Comparison of ENCODE assay signal across 16 mouse cellular contexts in genomic region chr11:48851270-48851995, GRCm38 (mm10). TPM values are rescaled to one million over a fixed set of nuclear protein-coding genes. Genes with fewer than 3 reads are reported as not detected.
DNase-seq lines count a peak whose midpoint lies in the region; ATAC-seq and TF ChIP-seq lines count a peak whose summit lies in the region.
"Had no signal": no experiment of that assay in that cellular context is flagged by ENCODE, and none has a peak within 500 bp of the region (broad histone marks: within the 10 kb centered on the region; RNA-seq: fewer than 3 reads in every experiment).

No protein-coding gene starts in this region.

- in situ Hi-C loops in Patski (cut with MboI; ENCODE audit: low pct_unique_long_range_greater_than_20kb) = no loop called here

- WGBS in cerebellum, adult 2 months = 85% methylated on average over 4 of the region's 4 CpGs
- WGBS in forebrain, embryonic 10.5 days = 77% methylated on average over 4 of the region's 4 CpGs

- H3K4me1 ChIP-seq in cerebellum, adult 2 months (ENCODE audit: control insufficient read depth, insufficient read depth, low read length) = 0 out of 2 replicates have a peak, but pooled peaks cover 4% of the 10 kb centered on the region
- peaks cover 22% of the 10 kb centered on the region for H3K4me1 ChIP-seq in forebrain, embryonic 10.5 days

- peak; percentile 11; the same call in 1 of the 2 replicates for TF ChIP-seq CTCF in cerebellum, adult 2 months (IDR thresholded peaks at IDR 0.05; ENCODE audit: borderline replicate concordance, insufficient read depth, low read depth, low read length)
- peak; percentile 31; the same call in 1 of the 2 replicates for TF ChIP-seq CTCF in layer of hippocampus, adult 2 months (conservative IDR thresholded peaks at IDR 0.05)
- TF ChIP-seq CTCF in Patski (IDR thresholded peaks at IDR 0.05) = peak; percentile 65

- peaks cover 8% of the 10 kb centered on the region; the same call in 1 of the 2 replicates for H3K9me3 ChIP-seq in forebrain, embryonic 10.5 days
- H3K9me3 ChIP-seq: embryonic facial prominence, embryonic 12.5 days; forebrain, embryonic 13.5 days; limb, embryonic 13.5 days; neural tube, embryonic 12.5 days had no signal

- TF ChIP-seq POLR2A in cerebellum, adult 2 months (IDR thresholded peaks at IDR 0.05; ENCODE audit: borderline replicate concordance, insufficient read depth, low read length) = no peak

- no peak overlapping the region for H3K27ac ChIP-seq in cerebellum, adult 2 months (ENCODE audit: insufficient read depth, low read length)
- H3K27ac ChIP-seq in layer of hippocampus, adult 2 months = no peak overlapping the region
- H3K27ac ChIP-seq in forebrain, embryonic 10.5 days = no peak overlapping the region
- H3K27ac ChIP-seq: embryonic facial prominence, embryonic 12.5 days; forebrain, embryonic 13.5 days; limb, embryonic 13.5 days; neural tube, embryonic 12.5 days had no signal

- no peaks in the 10 kb centered on the region for H3K27me3 ChIP-seq in cerebellum, adult 2 months (ENCODE audit: control insufficient read depth, insufficient read depth, low read length)
- no peaks in the 10 kb centered on the region for H3K27me3 ChIP-seq in Patski
- peaks cover 45% of the 10 kb centered on the region for H3K27me3 ChIP-seq in forebrain, embryonic 10.5 days (ENCODE audit: poor library complexity, severe bottlenecking)

- CTCF ChIA-PET in Patski (lab: Charles Lee) = interaction anchor here (0.8 to 1.4 kb wide), 8 partner anchors 9 to 240 kb away, joined by 3 to 5 read pairs (median 3); no protein-coding TSS in a partner anchor

- no peak for DNase-seq in cerebellum, adult 2 months
- DNase-seq in cerebellum, adult 11-12 months = no peak
- no peak for DNase-seq in layer of hippocampus, adult 2 months (ENCODE audit: low spot score in 2 of 2)
- no peak for DNase-seq in layer of hippocampus, adult 9-10 months (ENCODE audit: low spot score)
- DNase-seq in 3T3-L1 (ENCODE audit: low read depth, low spot score) (peak; percentile 25), Patski (ENCODE audit: low read depth, low spot score) (no peak)
- no peak for DNase-seq in embryo, embryonic 10.5 days (ENCODE audit: low spot score)
- no peak for DNase-seq in forebrain, embryonic 10.5 days (ENCODE audit: extremely low spot score, low spot score)
- DNase-seq: heart, postnatal 36 days; kidney, adult 11 months; thymus, postnatal 14 days had no signal

- H3K36me3 ChIP-seq in forebrain, embryonic 10.5 days (replicated peaks) = no peaks in the 10 kb centered on the region
- H3K36me3 ChIP-seq: embryonic facial prominence, embryonic 12.5 days; limb, embryonic 13.5 days; neural tube, embryonic 12.5 days had no signal

- no peak for ATAC-seq in Patski
- ATAC-seq: forebrain, embryonic 13.5 days had no signal

- POLR2A ChIA-PET in Patski (lab: Charles Lee) = no interaction called here

- H3K4me3 ChIP-seq in cerebellum, adult 2 months (replicated peaks; ENCODE audit: insufficient read depth, low read depth, low read length) = no peak overlapping the region
- H3K4me3 ChIP-seq in layer of hippocampus, adult 2 months = no peak overlapping the region
- no peak overlapping the region for H3K4me3 ChIP-seq in forebrain, embryonic 10.5 days
- H3K4me3 ChIP-seq: embryonic facial prominence, embryonic 12.5 days; limb, embryonic 13.5 days; neural tube, embryonic 12.5 days had no signal

RNA-seq across cellular contexts. Expression of gene Irgm1, which starts 20.1 kb away (rescaled TPM):
- 6.5 and 7.1 TPM in 2 replicates for polyA plus RNA-seq in cerebellum, adult 2 months (2012; rRNA removed)
- total RNA-seq in layer of hippocampus, adult 2 months (2021) = 1 to 10 TPM; 3.6 to 4.3 TPM
- polyA plus RNA-seq in Patski (2021) = 39.2 TPM
- polyA plus RNA-seq in forebrain, embryonic 10.5 days (2016; fragmentation: Nextera tagmentation; extraction: Ambion mirVana) = 1.2 and 1.6 TPM in 2 replicates

RNA-seq across cellular contexts. Expression of gene Gm12184, which starts 25.0 kb away (rescaled TPM):
- polyA plus RNA-seq in cerebellum, adult 2 months (2012; rRNA removed) = 30.1 and 34.0 TPM in 2 replicates
- 1 to 10 TPM in 1 of 2 experiments, under 1 TPM in 1; 0.79 to 1.3 TPM for total RNA-seq in layer of hippocampus, adult 2 months (2021)
- polyA plus RNA-seq in Patski (2021) = 3.4 TPM
- polyA plus RNA-seq in forebrain, embryonic 10.5 days (2016; fragmentation: Nextera tagmentation; extraction: Ambion mirVana) = 2.3 and 4.3 TPM in 2 replicates

RNA-seq across cellular contexts. Expression of gene Trim7, which starts 25.5 kb away (rescaled TPM):
- polyA plus RNA-seq in cerebellum, adult 2 months (2012; rRNA removed) = 4.2 and 4.7 TPM in 2 replicates
- total RNA-seq in layer of hippocampus, adult 2 months (2021) = 1 to 10 TPM; 2.6 to 2.8 TPM
- 9.5 TPM for polyA plus RNA-seq in Patski (2021)
- polyA plus RNA-seq in forebrain, embryonic 10.5 days (2016; fragmentation: Nextera tagmentation; extraction: Ambion mirVana) = 0.07 and 0.31 TPM in 2 replicates

RNA-seq across cellular contexts. Expression of gene Trim41, which starts 34.3 kb away (rescaled TPM):
- polyA plus RNA-seq in cerebellum, adult 2 months (2012; rRNA removed) = 42.3 and 45.0 TPM in 2 replicates
- 10 to 100 TPM; 56.8 to 61.5 TPM for total RNA-seq in layer of hippocampus, adult 2 months (2021)
- polyA plus RNA-seq in Patski (2021) = 63.9 TPM
- 4.0 and 4.6 TPM in 2 replicates for polyA plus RNA-seq in forebrain, embryonic 10.5 days (2016; fragmentation: Nextera tagmentation; extraction: Ambion mirVana)

RNA-seq across cellular contexts. Expression of gene Gm5431, which starts 50.6 kb away (rescaled TPM):
- 0.06 and 0.08 TPM in 2 replicates for polyA plus RNA-seq in cerebellum, adult 2 months (2012; rRNA removed)
- under 1 TPM; 0.12 to 0.38 TPM for total RNA-seq in layer of hippocampus, adult 2 months (2021)
- polyA plus RNA-seq in Patski (2021) = 0.15 TPM
- 0.06 TPM in 1 of 2 replicates, not detected in the other for polyA plus RNA-seq in forebrain, embryonic 10.5 days (2016; fragmentation: Nextera tagmentation; extraction: Ambion mirVana)
- total RNA-seq: megakaryocyte-erythroid progenitor cell, adult 5-6 weeks had no signal

Comparison
In these comparisons a context has a peak if more than half of its experiments do, and no peak if none do; other contexts are left out.
1. CTCF ChIP-seq: peak in every context shown above with its lines; median percentile 65 in Patski; 31 in layer of hippocampus, adult 2 months; 11 in cerebellum, adult 2 months.